Mouse (Mus musculus) hindbrain, embryonic 15.5 days (tissue): ENCODE results near the gene Il4i1. TPM values are rescaled to one million over a fixed set of nuclear protein-coding genes. Genes with fewer than 3 reads are reported as not detected.
A peak's percentile ranks its signal among the peaks of the same experiment; 100 is the strongest.

Source experiments
- ATAC-seq: fragments of 200-750 bp; cut with Nextera tagmentation; 2 replicates; pipeline ENCODE4 v1.8.0; 2017; ENCODE audit warnings: low read depth, moderate number of reproducible peaks, moderate TSS enrichment; ENCODE audit not compliant: low FRiP score
- H3K27ac ChIP-seq: fragments of 300-500 bp; sonication (generic); replicated peaks from 2 replicates; pipeline ENCODE4 v1.5.1; 2015; ENCODE audit warnings: mild to moderate bottlenecking, inconsistent platforms
- H3K27me3 ChIP-seq: fragments of 300-500 bp; sonication (generic); 2 replicates; pipeline ENCODE4 v1.6.1; 2015; ENCODE audit warnings: control low read depth, inconsistent platforms
- H3K36me3 ChIP-seq: fragments of 300-500 bp; sonication (generic); 2 replicates; pipeline ENCODE4 v1.6.1; 2015; ENCODE audit warnings: control low read depth, inconsistent platforms
- H3K4me1 ChIP-seq: fragments of 300-500 bp; sonication (generic); replicated peaks from 2 replicates; pipeline ENCODE4 v1.6.1; 2015; ENCODE audit warnings: control low read depth, inconsistent platforms
- H3K4me2 ChIP-seq: fragments of 300-500 bp; sonication (generic); 2 replicates; pipeline ENCODE4 v1.6.1; 2015; ENCODE audit warnings: moderate library complexity, mild to moderate bottlenecking, inconsistent platforms
- H3K4me3 ChIP-seq: fragments of 300-500 bp; sonication (generic); 2 replicates; pipeline ENCODE4 v1.5.1; 2015; ENCODE audit warnings: mild to moderate bottlenecking, inconsistent platforms
- H3K9ac ChIP-seq: fragments of 300-500 bp; sonication (generic); 2 replicates; pipeline ENCODE4 v1.6.1; 2015; ENCODE audit warnings: inconsistent platforms
- H3K9me3 ChIP-seq: fragments of 300-500 bp; sonication (generic); 2 replicates; pipeline ENCODE4 v1.6.1; 2016; ENCODE audit warnings: control low read depth, inconsistent platforms
- WGBS: fragments of 180-500 bp; shearing (Covaris S2); methylation state at CpG from one replicate; pipeline ENCODE4 v1.1.7; 2015; 5-methylcytosine and 5-hydroxymethylcytosine counted together
- polyA plus RNA-seq: library from polyadenylated mRNA; unstranded; fragments of >200 nt; fragmentation: Nextera tagmentation; extraction: Ambion mirVana; gene quantifications from 2 replicates; pipeline ENCODE4 v1.2.1, GENCODE M21; 2015

Il4i1 gene
- polyA plus RNA-seq, 1 experiment from 2014 or later: 1.0 TPM

DNA sequence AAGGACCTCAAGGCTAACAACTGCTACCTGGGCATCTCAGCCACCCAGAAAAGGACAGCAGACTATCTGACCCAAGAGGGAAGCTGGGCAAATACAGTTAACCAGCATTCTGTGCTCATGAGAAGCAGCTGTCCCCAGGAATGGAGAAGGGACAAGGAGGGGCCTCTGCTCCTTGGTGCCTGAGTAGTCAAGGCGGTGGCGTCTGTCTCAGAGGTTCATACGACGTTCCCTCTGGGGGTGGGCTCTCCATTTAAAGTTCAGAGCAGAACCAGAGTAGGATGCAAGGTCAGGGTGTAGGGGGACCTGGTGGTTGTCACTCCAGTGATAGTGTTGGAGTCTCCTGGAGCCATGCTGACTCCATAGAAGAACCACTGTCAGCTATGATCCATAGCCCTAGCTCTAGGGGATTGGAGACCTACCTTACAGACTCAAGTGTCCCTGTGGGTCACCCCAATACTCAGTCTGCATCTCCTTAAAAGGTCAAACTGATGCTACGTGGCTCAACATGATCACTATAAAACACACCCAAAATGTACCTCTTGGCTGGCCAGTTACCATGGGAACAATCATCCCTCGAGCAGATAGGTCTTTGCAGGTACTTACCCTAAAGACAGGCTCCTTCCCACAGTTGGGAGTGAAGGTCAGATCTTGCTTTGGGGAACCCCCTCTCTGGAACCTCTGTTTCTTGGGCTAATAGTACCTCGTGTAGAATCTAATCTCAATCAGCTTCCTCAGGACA lies 5.2 kb upstream of the Il4i1 start:
- Histone ChIP-seq H3K36me3 (no peaks in the 10 kb centered on the region), H3K27me3 (no peaks in the 10 kb centered on the region), H3K9ac (no peak overlapping the region), H3K4me2 (no peak overlapping the region), H3K4me1 (peaks cover 8% of the 10 kb centered on the region), H3K4me3 (no peak overlapping the region), H3K9me3 (no peaks in the 10 kb centered on the region), H3K27ac (no peak overlapping the region)
- ATAC-seq: no peak
- WGBS: 92% methylated on average over 7 of the region's 7 CpGs

DNA sequence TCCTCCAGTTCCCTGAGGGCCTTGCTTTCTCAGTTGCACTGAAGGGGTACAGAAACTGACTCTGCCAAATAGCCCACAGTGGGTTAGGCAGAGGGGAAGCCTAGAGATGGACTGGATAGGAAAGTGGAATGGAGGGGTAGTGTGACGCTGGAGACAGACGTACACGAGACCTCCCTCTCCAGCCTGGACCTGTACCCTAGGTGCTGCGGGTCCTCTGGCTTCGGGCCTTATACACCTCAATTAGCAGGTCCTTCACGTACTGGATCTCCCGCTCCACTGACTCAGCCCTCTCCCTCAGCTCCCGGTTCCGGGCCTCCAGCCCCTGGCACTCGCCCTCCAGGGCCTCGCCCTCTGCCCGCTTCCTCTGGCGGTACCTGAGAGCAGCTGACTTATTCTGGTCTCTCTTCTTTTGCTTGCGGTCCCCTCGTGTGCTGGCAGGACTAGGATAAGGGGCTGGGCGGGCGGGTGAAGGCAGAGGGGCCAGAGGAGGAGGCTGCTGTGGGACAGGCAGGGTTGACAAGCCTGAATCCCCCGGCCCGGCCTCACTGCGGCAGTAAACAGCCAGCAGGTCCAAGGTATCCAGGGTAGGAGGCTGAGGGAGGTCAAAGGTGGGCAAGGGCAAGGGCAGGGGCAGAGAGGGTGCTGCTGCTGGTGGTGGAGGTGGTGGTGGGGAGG lies 3.4 kb upstream of the Il4i1 start:
- WGBS: 92% methylated on average over 20 of the region's 20 CpGs

GRCm38 (mm10) chr7:44813985-44814384 lies 2.2 kb upstream of the Il4i1 start:
- Histone ChIP-seq H3K27me3 (no peaks in the 10 kb centered on the region), H3K4me3 (no peak overlapping the region), H3K9ac (no peak overlapping the region), H3K27ac (no peak overlapping the region), H3K36me3 (no peaks in the 10 kb centered on the region), H3K4me2 (no peak overlapping the region), H3K4me1 (peaks cover 29% of the 10 kb centered on the region), H3K9me3 (no peaks in the 10 kb centered on the region)
- 96% methylated on average over 3 of the region's 3 CpGs for WGBS
- ATAC-seq: no peak

More for the DNA sequence above, 3.4 kb upstream of the Il4i1 start:
- ATAC-seq: no peak
- no peaks in the 10 kb centered on the region for H3K36me3 ChIP-seq
- H3K4me2 ChIP-seq: no peak overlapping the region
- no peak overlapping the region for H3K4me3 ChIP-seq
- no peaks in the 10 kb centered on the region for H3K9me3 ChIP-seq
- peaks cover 17% of the 10 kb centered on the region for H3K4me1 ChIP-seq
- H3K9ac ChIP-seq: no peak overlapping the region
- no peaks in the 10 kb centered on the region for H3K27me3 ChIP-seq
- H3K27ac ChIP-seq: no peak overlapping the region

DNA sequence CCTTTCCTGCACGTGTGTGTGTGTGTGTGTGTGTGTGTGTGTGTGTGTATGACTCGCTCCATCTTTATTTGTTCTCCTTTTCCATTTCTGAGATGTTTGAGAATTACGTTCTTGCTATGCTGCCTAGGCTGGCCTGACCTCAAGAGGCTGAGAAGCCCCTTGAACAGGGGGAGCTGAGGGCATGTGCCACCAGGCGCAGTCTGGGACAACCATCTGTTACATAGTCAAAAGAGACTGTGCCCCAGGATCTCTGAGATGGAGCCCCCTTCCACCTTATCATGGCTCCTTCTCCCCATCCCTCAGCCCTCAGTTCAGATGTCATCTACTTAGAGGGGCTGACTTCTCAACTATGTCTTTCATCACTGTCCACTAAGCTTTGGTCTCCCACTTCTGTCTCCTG lies 1.8 kb upstream of the Il4i1 start:
- H3K9ac ChIP-seq: no peak overlapping the region
- H3K4me3 ChIP-seq: no peak overlapping the region
- H3K36me3 ChIP-seq: no peaks in the 10 kb centered on the region
- ATAC-seq: no peak
- WGBS: 97% methylated on average over 4 of the region's 4 CpGs
- peaks cover 32% of the 10 kb centered on the region for H3K4me1 ChIP-seq
- H3K4me2 ChIP-seq: no peak overlapping the region
- H3K9me3 ChIP-seq: no peaks in the 10 kb centered on the region
- H3K27me3 ChIP-seq: no peaks in the 10 kb centered on the region
- H3K27ac ChIP-seq: no peak overlapping the region

DNA sequence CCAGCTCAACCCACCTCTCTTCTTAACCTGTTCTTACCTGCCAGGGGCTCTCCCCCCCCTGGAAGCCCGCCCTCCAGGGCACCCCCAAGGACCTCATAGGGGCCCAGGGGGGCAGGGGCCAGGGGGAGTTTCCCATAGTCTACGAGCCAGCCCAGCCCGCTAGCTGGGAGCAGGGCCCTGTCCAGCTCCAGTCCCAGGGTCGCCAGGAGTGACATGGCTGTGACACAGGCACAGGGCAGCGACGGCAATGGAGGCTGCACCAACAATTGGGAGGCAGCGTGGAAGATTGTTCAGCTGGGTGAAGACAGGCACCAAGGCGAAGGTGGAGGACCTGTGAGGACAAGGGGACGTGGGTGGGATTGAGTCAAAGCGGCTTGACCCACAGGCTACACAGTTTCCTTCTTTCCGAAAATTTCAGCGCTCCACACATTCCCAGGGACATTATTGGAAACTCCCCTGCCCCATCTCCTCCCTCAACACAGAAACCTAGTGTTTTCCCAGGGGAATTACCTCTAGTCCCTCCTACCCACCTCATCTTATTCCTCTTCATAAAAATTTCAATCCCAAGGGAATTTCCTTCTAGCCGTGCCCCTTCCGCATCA lies 1.1 kb upstream of the Il4i1 start:
- peaks cover 39% of the 10 kb centered on the region for H3K4me1 ChIP-seq

GRCm38 (mm10) chr7:44816470-44817021 lies 359 bp downstream of the Il4i1 start, which contains the start of gene Atf5:
Gene Atf5 (minus strand): TSS chr7:44816658.
- no peaks in the 10 kb centered on the region for H3K27me3 ChIP-seq
- ATAC-seq: peak; percentile 7
- H3K4me1 ChIP-seq: peaks cover 44% of the 10 kb centered on the region
- peak within 1 kb of the TSS; percentile 68 for H3K9ac ChIP-seq
- H3K36me3 ChIP-seq: no peaks in the 10 kb centered on the region
- peak within 1 kb of the TSS; percentile 78 for H3K4me3 ChIP-seq
- under 1% methylated on average over 42 of the region's 57 CpGs for WGBS
- peak within 1 kb of the TSS; percentile 61 for H3K4me2 ChIP-seq
- H3K27ac ChIP-seq: peak within 1 kb of the TSS; percentile 90
- no peaks in the 10 kb centered on the region for H3K9me3 ChIP-seq

More for the DNA sequence above, 1.1 kb upstream of the Il4i1 start:
- Histone ChIP-seq H3K4me2 (peak overlapping the region; percentile 60), H3K27ac (peak overlapping the region; percentile 90), H3K36me3 (no peaks in the 10 kb centered on the region), H3K9me3 (no peaks in the 10 kb centered on the region), H3K4me3 (peak overlapping the region; percentile 78), H3K27me3 (no peaks in the 10 kb centered on the region), H3K9ac (0 out of 2 replicates have a peak overlapping the region, but pooled peaks have one; percentile 5)
- ATAC-seq: peak; percentile 9; the same call in 1 of the 2 replicates
- WGBS: 25% methylated on average over 14 of the region's 14 CpGs

DNA sequence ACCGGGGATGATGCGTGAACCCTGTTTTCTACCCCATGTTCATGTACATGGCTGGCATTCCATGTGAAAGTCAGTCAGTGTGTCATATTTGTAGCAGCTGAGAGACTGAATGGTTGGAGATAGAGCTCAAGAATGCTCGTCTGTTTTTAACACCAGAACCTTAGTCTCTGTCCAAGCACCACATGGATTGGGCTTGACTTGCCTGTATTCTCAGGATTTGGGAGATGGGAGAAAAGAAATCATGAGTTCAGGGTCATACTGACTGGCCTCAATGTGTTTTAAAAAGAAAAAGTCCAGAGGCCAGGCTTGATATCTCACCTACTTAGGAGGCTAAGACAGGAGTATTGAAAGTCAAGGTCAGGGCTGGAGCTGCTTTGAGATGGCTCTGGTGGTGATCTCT lies 1.3 kb downstream of the Il4i1 start:
- Histone ChIP-seq H3K4me2 (peak overlapping the region; percentile 61), H3K36me3 (no peaks in the 10 kb centered on the region), H3K4me1 (peaks cover 47% of the 10 kb centered on the region), H3K9ac (peak overlapping the region; percentile 68), H3K27me3 (no peaks in the 10 kb centered on the region), H3K4me3 (peak overlapping the region; percentile 78), H3K9me3 (no peaks in the 10 kb centered on the region), H3K27ac (peak overlapping the region; percentile 32; the same call in 1 of the 2 replicates)
- 26% methylated on average over 3 of the region's 3 CpGs for WGBS
- ATAC-seq: no peak

- no peak for ATAC-seq
- Histone ChIP-seq H3K4me3 (peak overlapping the region; percentile 78; the same call in 1 of the 2 replicates), H3K36me3 (no peaks in the 10 kb centered on the region), H3K9ac (no peak overlapping the region; the same call in 1 of the 2 replicates), H3K9me3 (no peaks in the 10 kb centered on the region), H3K27ac (0 out of 2 replicates have a peak overlapping the region, but pooled peaks have one; percentile 22), H3K27me3 (no peaks in the 10 kb centered on the region), H3K4me1 (peaks cover 51% of the 10 kb centered on the region), H3K4me2 (peak overlapping the region; percentile 61)
- 15% methylated on average over 2 of the region's 2 CpGs for WGBS
These were observed 2.0 kb downstream of the Il4i1 start for GRCm38 (mm10) chr7:44818164-44818563.

GRCm38 (mm10) chr7:44818751-44819235 lies 2.6 kb downstream of the Il4i1 start:
- Histone ChIP-seq H3K4me1 (peaks cover 53% of the 10 kb centered on the region), H3K9ac (peak overlapping the region; percentile 22), H3K27ac (0 out of 2 replicates have a peak overlapping the region, but pooled peaks have one; percentile 22), H3K36me3 (no peaks in the 10 kb centered on the region), H3K9me3 (no peaks in the 10 kb centered on the region), H3K4me2 (peak overlapping the region; percentile 61), H3K4me3 (peak overlapping the region; percentile 78), H3K27me3 (no peaks in the 10 kb centered on the region)
- WGBS: 35% methylated on average over 6 of the region's 6 CpGs
- no peak for ATAC-seq

DNA sequence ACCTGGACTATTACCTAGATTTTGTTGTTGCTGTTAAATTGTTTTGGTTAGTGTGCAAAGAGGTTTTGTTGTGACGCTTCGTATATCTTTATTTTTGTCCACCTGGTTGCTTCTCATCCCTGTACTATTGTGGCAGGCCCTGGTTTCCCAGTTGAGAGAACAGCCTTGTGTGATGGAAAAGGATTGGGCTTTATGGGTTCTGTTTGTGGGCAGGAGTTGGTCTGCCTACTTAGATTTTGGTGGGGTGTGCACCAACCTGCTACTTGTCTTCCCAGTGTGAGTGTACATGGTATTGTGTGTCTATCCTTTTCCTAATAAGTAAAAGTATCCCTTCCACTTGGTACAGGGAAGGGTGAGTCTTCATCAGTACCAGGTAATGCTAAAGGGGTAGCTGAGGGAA lies 3.2 kb downstream of the Il4i1 start:
- Histone ChIP-seq H3K9me3 (no peaks in the 10 kb centered on the region), H3K4me2 (peak overlapping the region; percentile 61), H3K27ac (no peak overlapping the region), H3K4me3 (no peak overlapping the region), H3K9ac (no peak overlapping the region), H3K27me3 (no peaks in the 10 kb centered on the region), H3K4me1 (peaks cover 56% of the 10 kb centered on the region), H3K36me3 (no peaks in the 10 kb centered on the region)
- WGBS: 96% methylated on average over 2 of the region's 2 CpGs
- no peak for ATAC-seq

DNA sequence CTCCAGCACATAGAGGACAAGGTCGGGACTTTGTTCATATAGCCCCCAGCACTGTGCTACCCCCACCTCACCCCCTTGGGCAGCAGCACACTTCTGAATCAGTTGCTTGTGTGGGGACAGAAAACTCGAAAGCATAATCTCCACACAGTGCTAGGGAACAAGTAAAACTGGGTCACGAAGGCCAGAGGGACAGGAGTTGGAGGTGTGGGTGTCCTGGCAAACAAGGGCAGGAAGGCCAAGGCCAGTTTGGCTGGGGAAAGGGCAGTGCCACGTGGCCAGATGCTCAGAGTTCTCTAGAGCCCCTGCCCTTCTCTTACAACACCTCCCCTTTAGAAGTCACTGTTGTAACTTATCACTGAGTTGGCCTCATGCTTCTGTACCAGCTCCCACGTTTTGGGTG lies 3.7 kb downstream of the Il4i1 start:
- H3K9ac ChIP-seq: no peak overlapping the region
- H3K4me3 ChIP-seq: no peak overlapping the region
- 78% methylated on average over 5 of the region's 5 CpGs for WGBS
- no peak for ATAC-seq
- H3K27me3 ChIP-seq: no peaks in the 10 kb centered on the region
- no peak overlapping the region for H3K27ac ChIP-seq
- peaks cover 58% of the 10 kb centered on the region for H3K4me1 ChIP-seq
- H3K9me3 ChIP-seq: no peaks in the 10 kb centered on the region
- H3K36me3 ChIP-seq: no peaks in the 10 kb centered on the region
- H3K4me2 ChIP-seq: no peak overlapping the region
